9 mouse cellular contexts compared by ENCODE assay signal in the genomic region with DNA sequence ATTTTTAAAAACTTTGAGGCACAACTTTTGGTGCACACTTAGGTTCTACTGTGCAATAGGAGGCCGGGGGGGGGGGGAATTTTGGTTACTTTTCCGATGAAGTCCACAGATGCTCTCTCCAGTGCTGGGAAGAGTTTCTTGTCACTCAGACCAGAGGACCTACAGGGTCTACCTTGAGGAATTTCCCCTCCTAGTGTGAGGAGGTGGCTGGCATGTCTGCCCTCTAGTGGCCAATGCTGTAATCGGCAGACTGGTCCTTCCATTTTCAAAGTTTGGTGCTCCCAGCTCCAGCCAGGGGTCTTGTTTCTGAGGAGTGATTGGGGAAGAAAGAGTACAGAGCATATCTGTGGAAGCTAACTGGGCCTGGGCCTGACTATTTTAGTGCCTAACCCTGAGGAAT.
DNase-seq lines count a peak whose midpoint lies in the region; ATAC-seq and TF ChIP-seq lines count a peak whose summit lies in the region.
"Had no signal": no experiment of that assay in that cellular context is flagged by ENCODE, and none has a peak within 500 bp of the region (broad histone marks: within the 10 kb centered on the region; RNA-seq: fewer than 3 reads in every experiment).

No protein-coding gene starts in this region.

- no peaks in the 10 kb centered on the region for H3K4me1 ChIP-seq in heart, postnatal 0 days (ENCODE audit: control insufficient read depth, insufficient read depth)
- H3K4me1 ChIP-seq in testis, adult 2 months (ENCODE audit: control insufficient read depth, insufficient read depth, low read length) = no peaks in the 10 kb centered on the region
- no peaks in the 10 kb centered on the region for H3K4me1 ChIP-seq in hindbrain, embryonic 14.5 days (replicated peaks; ENCODE audit: control insufficient read depth, insufficient read depth, low read length)
- H3K4me1 ChIP-seq: neural tube, embryonic 13.5 days had no signal

- no peak overlapping the region for H3K4me3 ChIP-seq in heart, postnatal 0 days (ENCODE audit: low read depth, low read length)
- H3K4me3 ChIP-seq in testis, adult 2 months (ENCODE audit: control insufficient read depth, low read depth, low read length) = no peak overlapping the region
- no peak overlapping the region for H3K4me3 ChIP-seq in hindbrain, embryonic 14.5 days (replicated peaks; ENCODE audit: low read length)
- H3K4me3 ChIP-seq: neural tube, embryonic 13.5 days had no signal

- H3K4me2 ChIP-seq in heart, postnatal 0 days (ENCODE audit: low read depth, low read length) = no peak overlapping the region
- no peak overlapping the region for H3K4me2 ChIP-seq in hindbrain, embryonic 14.5 days (replicated peaks)
- H3K4me2 ChIP-seq: neural tube, embryonic 13.5 days had no signal

- H3K27me3 ChIP-seq in heart, postnatal 0 days (ENCODE audit: control insufficient read depth, insufficient read depth, low read length) = no peaks in the 10 kb centered on the region
- no peaks in the 10 kb centered on the region for H3K27me3 ChIP-seq in testis, adult 2 months (ENCODE audit: control insufficient read depth, insufficient read depth, low read length)
- no peaks in the 10 kb centered on the region for H3K27me3 ChIP-seq in hindbrain, embryonic 14.5 days (ENCODE audit: control insufficient read depth, insufficient read depth, low read length)
- H3K27me3 ChIP-seq: neural tube, embryonic 13.5 days had no signal

- no peak for DNase-seq in heart, postnatal 0 days (ENCODE audit: low spot score)
- DNase-seq in heart, adult 11 months = no peak
- DNase-seq in testis, postnatal 14 days (ENCODE audit: low spot score) = no peak
- peak; percentile 43 for DNase-seq in cerebellum, adult 8-10 months
- peak; percentile 60 for DNase-seq in hindbrain, embryonic 14.5 days (ENCODE audit: low spot score)
- peak; percentile 14 to 18 for DNase-seq in thymus, postnatal 36 days

- TF ChIP-seq EP300 in heart, postnatal 0 days (IDR thresholded peaks at IDR 0.05; ENCODE audit: low read depth) = no peak

- H3K9ac ChIP-seq in heart, postnatal 0 days (replicated peaks; ENCODE audit: low read depth, low read length) = no peak overlapping the region
- H3K9ac ChIP-seq in hindbrain, embryonic 14.5 days = no peak overlapping the region
- H3K9ac ChIP-seq: neural tube, embryonic 13.5 days had no signal

- no peak for TF ChIP-seq POLR2A in testis, adult 2 months (IDR thresholded peaks at IDR 0.05; ENCODE audit: control insufficient read depth, low read depth, low read length)

- H3K36me3 ChIP-seq in heart, postnatal 0 days (replicated peaks; ENCODE audit: control insufficient read depth, insufficient read depth, low read length) = no peaks in the 10 kb centered on the region
- no peaks in the 10 kb centered on the region for H3K36me3 ChIP-seq in testis, adult 2 months (ENCODE audit: control insufficient read depth, insufficient read depth, low read length)
- no peaks in the 10 kb centered on the region for H3K36me3 ChIP-seq in hindbrain, embryonic 14.5 days (replicated peaks; ENCODE audit: control insufficient read depth, insufficient read depth)
- H3K36me3 ChIP-seq: neural tube, embryonic 13.5 days had no signal

- no peak for ATAC-seq in heart, postnatal 0 days (ENCODE audit: insufficient read depth, low read depth)
- no peak for ATAC-seq in hindbrain, embryonic 14.5 days (ENCODE audit: low FRiP score)
- peak; percentile 74; the same call in 1 of the 2 replicates for ATAC-seq in megakaryocyte-erythroid progenitor cell, adult 5-6 weeks (replicated peaks; ENCODE audit: low FRiP score, low TSS enrichment, poor library complexity, severe bottlenecking)

- no peak overlapping the region for H3K27ac ChIP-seq in heart, postnatal 0 days (ENCODE audit: low read depth)
- H3K27ac ChIP-seq in testis, adult 2 months (ENCODE audit: control insufficient read depth, insufficient read depth, low read depth, low read length) = no peak overlapping the region
- H3K27ac ChIP-seq in hindbrain, embryonic 14.5 days = no peak overlapping the region
- H3K27ac ChIP-seq: neural tube, embryonic 13.5 days had no signal

- peak; percentile 72 for TF ChIP-seq CTCF in heart, postnatal 0 days (IDR thresholded peaks at IDR 0.05; ENCODE audit: low read depth)
- TF ChIP-seq CTCF in testis, adult 2 months (IDR thresholded peaks at IDR 0.05; ENCODE audit: control insufficient read depth, insufficient read depth, insufficient replicate concordance, low read depth, low read length) = peak; percentile 76; the same call in 1 of the 2 replicates

- 7% methylated on average over 3 of the region's 3 CpGs for WGBS in heart, postnatal 0 days
- WGBS in hindbrain, embryonic 14.5 days = 24% methylated on average over 3 of the region's 3 CpGs

- no peaks in the 10 kb centered on the region for H3K9me3 ChIP-seq in heart, postnatal 0 days (replicated peaks; ENCODE audit: control insufficient read depth, low read length)
- H3K9me3 ChIP-seq in hindbrain, embryonic 14.5 days (ENCODE audit: control insufficient read depth, low read length) = no peaks in the 10 kb centered on the region
- H3K9me3 ChIP-seq: neural tube, embryonic 13.5 days had no signal

Comparison
In these comparisons a context has a peak if more than half of its experiments do, and no peak if none do; other contexts are left out.
1. DNase-seq: peak in cerebellum, adult 8-10 months (single experiment), hindbrain, embryonic 14.5 days (single experiment) and thymus, postnatal 36 days (2 of 2); none in heart, postnatal 0 days (single experiment), heart, adult 11 months (single experiment) and testis, postnatal 14 days (single experiment).